In genomic region chr15:78395478-78395962, GRCm38 (mm10) we compare ENCODE assay signal across 22 mouse cellular contexts. TPM values are rescaled to one million over a fixed set of nuclear protein-coding genes. Genes with fewer than 3 reads are reported as not detected.
A peak's percentile ranks its signal among the peaks of the same experiment; 100 is the strongest.
DNase-seq lines count a peak whose midpoint lies in the region; ATAC-seq and TF ChIP-seq lines count a peak whose summit lies in the region.
"Had no signal": no experiment of that assay in that cellular context is flagged by ENCODE, and none has a peak within 500 bp of the region (broad histone marks: within the 10 kb centered on the region; RNA-seq: fewer than 3 reads in every experiment).

Tex33 (minus strand) TSS chr15:78395912.

- ATAC-seq in kidney, embryonic 15.5 days (replicated peaks; ENCODE audit: low FRiP score): no peak
- 0 out of 2 replicates have a peak, but pooled peaks have one; percentile 30 for ATAC-seq in lung, postnatal 0 days
- peak; percentile 22; the same call in 1 of the 2 replicates for ATAC-seq in stomach, postnatal 0 days (ENCODE audit: low FRiP score, low TSS enrichment)
- ATAC-seq: activated CD4-positive, CD25-positive, alpha-beta regulatory T cell, adult 4 months; forebrain, embryonic 15.5 days; Patski had no signal

- H3K4me1 ChIP-seq in kidney, adult 2 months (ENCODE audit: control insufficient read depth, insufficient read depth, low read length): no peaks in the 10 kb centered on the region; the same call in 1 of the 2 replicates
- no peaks in the 10 kb centered on the region for H3K4me1 ChIP-seq in kidney, embryonic 15.5 days
- no peaks in the 10 kb centered on the region for H3K4me1 ChIP-seq in lung, postnatal 0 days (ENCODE audit: insufficient read depth, low read depth, low read length)
- H3K4me1 ChIP-seq in stomach, postnatal 0 days (replicated peaks; ENCODE audit: control insufficient read depth, insufficient read depth): no peaks in the 10 kb centered on the region
- H3K4me1 ChIP-seq: embryonic facial prominence, embryonic 12.5 days; forebrain, embryonic 15.5 days; heart, embryonic 15.5 days had no signal

- WGBS in kidney, adult 2 months: 58% methylated on average over 8 of the region's 8 CpGs
- WGBS in kidney, embryonic 15.5 days: 84% methylated on average over 8 of the region's 8 CpGs
- 76% methylated on average over 8 of the region's 8 CpGs for WGBS in lung, postnatal 0 days
- WGBS in stomach, postnatal 0 days: 70% methylated on average over 8 of the region's 8 CpGs

- H3K4me3 ChIP-seq in kidney, adult 2 months (ENCODE audit: insufficient read depth, low read depth, low read length): no peak within 1 kb of the TSS
- H3K4me3 ChIP-seq in kidney, embryonic 15.5 days (replicated peaks): no peak within 1 kb of the TSS
- H3K4me3 ChIP-seq in lung, postnatal 0 days (ENCODE audit: low read depth, low read length): no peak within 1 kb of the TSS
- no peak within 1 kb of the TSS for H3K4me3 ChIP-seq in stomach, postnatal 0 days (ENCODE audit: low read depth, low read length)
- H3K4me3 ChIP-seq: embryonic facial prominence, embryonic 12.5 days; forebrain, embryonic 15.5 days; heart, embryonic 15.5 days had no signal

- no peak for TF ChIP-seq POLR2A in kidney, adult 2 months (IDR thresholded peaks at IDR 0.05; ENCODE audit: low read depth, low read length)

- peak; percentile 27; the same call in 1 of the 2 replicates for TF ChIP-seq CTCF in kidney, adult 2 months (conservative IDR thresholded peaks at IDR 0.05; ENCODE audit: insufficient read depth, insufficient read length, low read depth, low read length)
- no peak for TF ChIP-seq CTCF in lung, postnatal 0 days (IDR thresholded peaks at IDR 0.05)
- peak; percentile 31 for TF ChIP-seq CTCF in stomach, postnatal 0 days (IDR thresholded peaks at IDR 0.05; ENCODE audit: low read depth)

- H3K27me3 ChIP-seq in kidney, adult 2 months (replicated peaks; ENCODE audit: control insufficient read depth, insufficient read depth, low read length): no peaks in the 10 kb centered on the region
- H3K27me3 ChIP-seq in kidney, embryonic 15.5 days: no peaks in the 10 kb centered on the region
- no peaks in the 10 kb centered on the region for H3K27me3 ChIP-seq in lung, postnatal 0 days (replicated peaks; ENCODE audit: insufficient read depth, low read length)
- H3K27me3 ChIP-seq in stomach, postnatal 0 days (ENCODE audit: control insufficient read depth, insufficient read depth, low read length): no peaks in the 10 kb centered on the region
- H3K27me3 ChIP-seq: embryonic facial prominence, embryonic 12.5 days; forebrain, embryonic 15.5 days; heart, embryonic 15.5 days; Patski had no signal

- DNase-seq in kidney, adult 2 months: peak; percentile 83
- DNase-seq in kidney, postnatal 10 days: no peak
- DNase-seq in kidney, postnatal 25 days: peak; percentile 50 to 81
- no peak for DNase-seq in lung, postnatal 0 days (ENCODE audit: low spot score)
- DNase-seq in lung, postnatal 36 days: no peak
- peak; percentile 27 for DNase-seq in stomach, postnatal 0 days (ENCODE audit: low spot score)
- DNase-seq: adrenal gland, postnatal 14 days; cerebellum, adult 11-12 months; cerebellum, adult 9-10 months; cerebellum, postnatal 25 days; gastrocnemius, postnatal 10 days; heart, adult 18-20 months; heart, postnatal 14 days had no signal

- TF ChIP-seq EP300 in lung, postnatal 0 days (IDR thresholded peaks at IDR 0.05): no peak
- TF ChIP-seq EP300 in stomach, postnatal 0 days (optimal IDR thresholded peaks at IDR 0.05): no peak

- H3K36me3 ChIP-seq in kidney, adult 2 months (ENCODE audit: control insufficient read depth, insufficient read depth, low read length): no peaks in the 10 kb centered on the region
- no peaks in the 10 kb centered on the region for H3K36me3 ChIP-seq in kidney, embryonic 15.5 days
- H3K36me3 ChIP-seq in lung, postnatal 0 days (ENCODE audit: insufficient read depth, low read length): no peaks in the 10 kb centered on the region
- H3K36me3 ChIP-seq in stomach, postnatal 0 days (ENCODE audit: control insufficient read depth, insufficient read depth, low read length): no peaks in the 10 kb centered on the region
- H3K36me3 ChIP-seq: embryonic facial prominence, embryonic 12.5 days; forebrain, embryonic 15.5 days; heart, embryonic 15.5 days had no signal

- no peak within 1 kb of the TSS for H3K9ac ChIP-seq in kidney, embryonic 15.5 days
- H3K9ac ChIP-seq in lung, postnatal 0 days (replicated peaks; ENCODE audit: low read depth): no peak within 1 kb of the TSS
- H3K9ac ChIP-seq in stomach, postnatal 0 days (ENCODE audit: low read length): no peak within 1 kb of the TSS
- H3K9ac ChIP-seq: embryonic facial prominence, embryonic 12.5 days; forebrain, embryonic 15.5 days; heart, embryonic 15.5 days had no signal

- H3K27ac ChIP-seq in kidney, adult 2 months (ENCODE audit: insufficient read depth, low read depth, low read length): no peak within 1 kb of the TSS
- no peak within 1 kb of the TSS for H3K27ac ChIP-seq in kidney, embryonic 15.5 days
- no peak within 1 kb of the TSS for H3K27ac ChIP-seq in lung, postnatal 0 days (ENCODE audit: low read length)
- no peak within 1 kb of the TSS for H3K27ac ChIP-seq in stomach, postnatal 0 days (replicated peaks)
- H3K27ac ChIP-seq: embryonic facial prominence, embryonic 12.5 days; forebrain, embryonic 15.5 days; heart, embryonic 15.5 days had no signal

- H3K4me2 ChIP-seq in kidney, embryonic 15.5 days: no peak within 1 kb of the TSS
- H3K4me2 ChIP-seq in lung, postnatal 0 days (replicated peaks; ENCODE audit: low read depth, low read length): no peak within 1 kb of the TSS
- no peak within 1 kb of the TSS for H3K4me2 ChIP-seq in stomach, postnatal 0 days (replicated peaks; ENCODE audit: low read depth)
- H3K4me2 ChIP-seq: embryonic facial prominence, embryonic 12.5 days; forebrain, embryonic 15.5 days; heart, embryonic 11.5 days; heart, embryonic 15.5 days had no signal

- H3K9me3 ChIP-seq in kidney, embryonic 15.5 days (replicated peaks): no peaks in the 10 kb centered on the region
- H3K9me3 ChIP-seq in lung, postnatal 0 days (ENCODE audit: low read length): no peaks in the 10 kb centered on the region
- no peaks in the 10 kb centered on the region for H3K9me3 ChIP-seq in stomach, postnatal 0 days (ENCODE audit: control insufficient read depth, low read length)
- H3K9me3 ChIP-seq: embryonic facial prominence, embryonic 12.5 days; forebrain, embryonic 15.5 days; heart, embryonic 15.5 days had no signal

RNA-seq across cellular contexts. Expression of gene Tex33, which starts in this region (rescaled TPM):
- polyA plus RNA-seq in kidney, adult 2 months (2012; rRNA removed): 0.41 and 0.48 TPM in 2 replicates
- not detected in 2 replicates for polyA plus RNA-seq in kidney, embryonic 15.5 days (2015; fragmentation: Nextera tagmentation; extraction: Ambion mirVana)
- not detected in 2 replicates for polyA plus RNA-seq in lung, postnatal 0 days (2015; fragmentation: Nextera tagmentation; extraction: Ambion mirVana)
- polyA plus RNA-seq in stomach, postnatal 0 days (2015; fragmentation: Nextera tagmentation; extraction: Ambion mirVana): not detected in 2 replicates
- polyA plus RNA-seq: activated CD4-positive, CD25-positive, alpha-beta regulatory T cell, adult 4 months; cortical plate, adult 2 months; embryonic facial prominence, embryonic 12.5 days; forebrain, embryonic 11.5 days; forebrain, embryonic 15.5 days; heart, embryonic 11.5 days; heart, embryonic 15.5 days; Patski had no signal

Comparison
In these comparisons a context has a peak if more than half of its experiments do, and no peak if none do; other contexts are left out.
1. DNase-seq: peak in kidney, postnatal 25 days (2 of 2); none in kidney, postnatal 10 days (single experiment), lung, postnatal 0 days (single experiment) and lung, postnatal 36 days (single experiment).
2. Peak in DNase-seq in kidney, adult 2 months; RNA of the gene not detected or under 1 TPM.
3. Peak in ATAC-seq in lung, postnatal 0 days; RNA of the gene not detected or under 1 TPM.
4. Peak in DNase-seq and ATAC-seq in stomach, postnatal 0 days; RNA of the gene not detected or under 1 TPM.